In the genomic region with DNA sequence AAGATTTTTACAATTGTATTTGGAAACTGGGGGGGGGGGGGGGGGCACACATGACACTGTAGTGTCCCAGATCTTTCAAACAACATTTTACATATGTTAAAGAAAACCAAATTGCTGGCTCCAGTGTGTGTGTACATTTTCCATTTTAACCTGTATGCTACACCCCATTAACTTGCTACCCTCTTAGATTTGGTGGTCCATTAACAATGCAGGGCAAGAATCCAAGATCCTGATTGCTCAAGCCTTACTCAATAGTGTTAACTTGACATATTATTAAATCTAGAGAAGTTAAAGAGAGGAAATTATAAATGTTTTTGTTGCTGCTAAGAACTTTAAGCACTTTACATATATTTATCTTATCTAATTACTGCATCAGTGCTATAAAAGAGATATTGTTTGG, we compare ENCODE assay signal across 22 mouse cellular contexts. TPM values are rescaled to one million over a fixed set of nuclear protein-coding genes. Genes with fewer than 3 reads are reported as not detected.
DNase-seq lines count a peak whose midpoint lies in the region; ATAC-seq and TF ChIP-seq lines count a peak whose summit lies in the region.
"Had no signal": no experiment of that assay in that cellular context is flagged by ENCODE, and none has a peak within 500 bp of the region (broad histone marks: within the 10 kb centered on the region; RNA-seq: fewer than 3 reads in every experiment).

No protein-coding gene starts in this region.

- no peaks in the 10 kb centered on the region for H3K27me3 ChIP-seq in kidney, embryonic 15.5 days
- H3K27me3 ChIP-seq in liver, embryonic 11.5 days (replicated peaks; ENCODE audit: control insufficient read depth, insufficient read depth, low read length): no peaks in the 10 kb centered on the region
- no peaks in the 10 kb centered on the region for H3K27me3 ChIP-seq in liver, postnatal 0 days (ENCODE audit: insufficient read depth, low read length)
- H3K27me3 ChIP-seq in liver, embryonic 16.5 days (ENCODE audit: control insufficient read depth, insufficient read depth, low read depth, low read length): no peaks in the 10 kb centered on the region
- H3K27me3 ChIP-seq: embryonic facial prominence, embryonic 12.5 days; forebrain, embryonic 12.5 days; heart, embryonic 13.5 days; hindbrain, embryonic 13.5 days had no signal

- no peak overlapping the region for H3K9ac ChIP-seq in kidney, embryonic 15.5 days
- no peak overlapping the region for H3K9ac ChIP-seq in liver, embryonic 11.5 days (ENCODE audit: low read depth, low read length)
- no peak overlapping the region for H3K9ac ChIP-seq in liver, postnatal 0 days (replicated peaks)
- H3K9ac ChIP-seq in liver, embryonic 16.5 days (ENCODE audit: low read depth, low read length): no peak overlapping the region
- H3K9ac ChIP-seq: embryonic facial prominence, embryonic 12.5 days; forebrain, embryonic 12.5 days; heart, embryonic 13.5 days; hindbrain, embryonic 13.5 days had no signal

- ATAC-seq in kidney, embryonic 15.5 days (replicated peaks; ENCODE audit: low FRiP score): 0 out of 2 replicates have a peak, but pooled peaks have one; percentile 57
- no peak for ATAC-seq in liver, embryonic 11.5 days (replicated peaks; ENCODE audit: low FRiP score)
- no peak for ATAC-seq in liver, postnatal 0 days
- no peak for ATAC-seq in liver, embryonic 16.5 days (ENCODE audit: low read depth)
- ATAC-seq: CD4-positive, CD25-positive, alpha-beta regulatory T cell, adult 4 months; forebrain, embryonic 16.5 days had no signal

- no peak overlapping the region for H3K4me3 ChIP-seq in gastrocnemius, adult 2 months
- H3K4me3 ChIP-seq in kidney, embryonic 15.5 days (replicated peaks): no peak overlapping the region
- no peak overlapping the region for H3K4me3 ChIP-seq in liver, embryonic 11.5 days (ENCODE audit: low read depth, low read length)
- no peak overlapping the region for H3K4me3 ChIP-seq in liver, postnatal 0 days (ENCODE audit: low read depth, low read length)
- H3K4me3 ChIP-seq in liver, embryonic 16.5 days (ENCODE audit: low read depth, low read length): no peak overlapping the region
- H3K4me3 ChIP-seq: embryonic facial prominence, embryonic 12.5 days; forebrain, embryonic 12.5 days; heart, embryonic 13.5 days; hindbrain, embryonic 13.5 days had no signal

- H3K9me3 ChIP-seq in kidney, embryonic 15.5 days (replicated peaks): no peaks in the 10 kb centered on the region
- H3K9me3 ChIP-seq in liver, embryonic 11.5 days (ENCODE audit: control insufficient read depth, low read length): no peaks in the 10 kb centered on the region
- no peaks in the 10 kb centered on the region for H3K9me3 ChIP-seq in liver, postnatal 0 days (ENCODE audit: low read length)
- no peaks in the 10 kb centered on the region for H3K9me3 ChIP-seq in liver, embryonic 16.5 days (replicated peaks; ENCODE audit: control insufficient read depth, low read length)
- H3K9me3 ChIP-seq: embryonic facial prominence, embryonic 12.5 days; forebrain, embryonic 12.5 days; G1E; heart, embryonic 13.5 days; hindbrain, embryonic 13.5 days had no signal

- H3K4me1 ChIP-seq in kidney, embryonic 15.5 days: peaks cover 9% of the 10 kb centered on the region; the same call in 1 of the 2 replicates
- H3K4me1 ChIP-seq in liver, embryonic 11.5 days (replicated peaks; ENCODE audit: control insufficient read depth, insufficient read depth, low read length): peaks cover 43% of the 10 kb centered on the region
- peaks cover 45% of the 10 kb centered on the region for H3K4me1 ChIP-seq in liver, postnatal 0 days (ENCODE audit: insufficient read depth)
- peaks cover 58% of the 10 kb centered on the region for H3K4me1 ChIP-seq in liver, embryonic 16.5 days (ENCODE audit: control insufficient read depth, low read depth, low read length)

- DNase-seq in gastrocnemius, adult 2 months: no peak
- no peak for DNase-seq in gastrocnemius, postnatal 36 days
- no peak for DNase-seq in kidney, postnatal 25 days
- DNase-seq in liver, embryonic 11.5 days (ENCODE audit: low spot score): no peak
- DNase-seq in liver, postnatal 0 days: no peak
- no peak for DNase-seq in cerebellum, postnatal 25 days
- DNase-seq: adrenal gland, postnatal 10 days; B cell, adult 2 months; cerebellum, adult 11 months; cerebellum, adult 8-10 months; cerebellum, postnatal 14 days; gastrocnemius, postnatal 14 days; heart, postnatal 4 days had no signal

- H3K27ac ChIP-seq in gastrocnemius, adult 2 months: 0 out of 2 replicates have a peak overlapping the region, but pooled peaks have one; percentile 12
- no peak overlapping the region for H3K27ac ChIP-seq in kidney, embryonic 15.5 days
- peak overlapping the region; percentile 43; the same call in 1 of the 2 replicates for H3K27ac ChIP-seq in liver, embryonic 11.5 days (ENCODE audit: low read depth, low read length)
- H3K27ac ChIP-seq in liver, postnatal 0 days (ENCODE audit: low read depth): no peak overlapping the region
- H3K27ac ChIP-seq in liver, embryonic 16.5 days (ENCODE audit: low read length): peak overlapping the region; percentile 60; the same call in 1 of the 2 replicates
- H3K27ac ChIP-seq: embryonic facial prominence, embryonic 12.5 days; forebrain, embryonic 12.5 days; heart, embryonic 13.5 days; hindbrain, embryonic 13.5 days had no signal

- no peaks in the 10 kb centered on the region for H3K36me3 ChIP-seq in kidney, embryonic 15.5 days
- H3K36me3 ChIP-seq in liver, embryonic 11.5 days (ENCODE audit: control insufficient read depth, insufficient read depth, low read length): no peaks in the 10 kb centered on the region
- H3K36me3 ChIP-seq in liver, postnatal 0 days (replicated peaks; ENCODE audit: insufficient read depth, low read length): peaks cover 11% of the 10 kb centered on the region
- H3K36me3 ChIP-seq in liver, embryonic 16.5 days (ENCODE audit: control insufficient read depth, insufficient read depth): peaks cover 2% of the 10 kb centered on the region; the same call in 1 of the 2 replicates
- H3K36me3 ChIP-seq: embryonic facial prominence, embryonic 12.5 days; forebrain, embryonic 12.5 days; heart, embryonic 13.5 days; hindbrain, embryonic 13.5 days had no signal

- no peak for TF ChIP-seq CTCF in gastrocnemius, adult 2 months (IDR thresholded peaks at IDR 0.05)
- no peak for TF ChIP-seq CTCF in liver, postnatal 0 days (IDR thresholded peaks at IDR 0.05; ENCODE audit: low read depth)

- intact Hi-C loops in gastrocnemius, adult 2 months (cut with DNase I): no loop called here
- intact Hi-C loops in gastrocnemius, postnatal 36 days (cut with DNase I): no loop called here

- no peak for TF ChIP-seq EP300 in liver, postnatal 0 days (IDR thresholded peaks at IDR 0.05; ENCODE audit: low read depth)

- no peak overlapping the region for H3K4me2 ChIP-seq in kidney, embryonic 15.5 days
- H3K4me2 ChIP-seq in liver, embryonic 11.5 days: no peak overlapping the region
- no peak overlapping the region for H3K4me2 ChIP-seq in liver, postnatal 0 days (ENCODE audit: low read depth, low read length)
- no peak overlapping the region; the same call in 1 of the 2 replicates for H3K4me2 ChIP-seq in liver, embryonic 16.5 days (ENCODE audit: low read depth, low read length)
- H3K4me2 ChIP-seq: embryonic facial prominence, embryonic 12.5 days; forebrain, embryonic 12.5 days; heart, embryonic 13.5 days; hindbrain, embryonic 13.5 days had no signal

RNA-seq across cellular contexts. Expression of a gene that starts 24.2 kb away (rescaled TPM):
- 10 to 100 TPM; 30.9 to 67.0 TPM for total RNA-seq in gastrocnemius, adult 2 months (2021)
- total RNA-seq in gastrocnemius, postnatal 36 days (2021): 10 to 100 TPM; 24.4 to 34.0 TPM
- polyA plus RNA-seq in kidney, embryonic 15.5 days (2015; fragmentation: Nextera tagmentation; extraction: Ambion mirVana): 4.7 and 5.2 TPM in 2 replicates
- 40.4 and 44.8 TPM in 2 replicates for polyA plus RNA-seq in liver, embryonic 11.5 days (2014; fragmentation: Nextera tagmentation; extraction: Ambion mirVana)
- polyA plus RNA-seq in liver, postnatal 0 days (2015; fragmentation: Nextera tagmentation; extraction: Ambion mirVana): 12.1 and 13.7 TPM in 2 replicates
- polyA plus RNA-seq in liver, embryonic 16.5 days (2015; fragmentation: Nextera tagmentation; extraction: Ambion mirVana): 30.3 and 31.2 TPM in 2 replicates

Comparison
In these comparisons a context has a peak if more than half of its experiments do, and no peak if none do; other contexts are left out.
1. H3K27ac ChIP-seq: peak in gastrocnemius, adult 2 months (single experiment), liver, embryonic 11.5 days (single experiment) and liver, embryonic 16.5 days (single experiment); none in kidney, embryonic 15.5 days (single experiment) and liver, postnatal 0 days (single experiment).